Mouse (Mus musculus): ENCODE measurements around the gene Ifna1. TPM values are rescaled to one million over a fixed set of nuclear protein-coding genes. Genes with fewer than 3 reads are reported as not detected.
"Not testable (repeated sequence)": the region's sequence is repeated elsewhere in the genome, so short reads cannot be mapped to it uniquely, and the experiment has no call there.

The Ifna1 gene
- not detected in 2 replicates for polyA plus RNA-seq (2012; ENCODE audit: insufficient read depth, insufficient read length, missing spikeins)

DNA sequence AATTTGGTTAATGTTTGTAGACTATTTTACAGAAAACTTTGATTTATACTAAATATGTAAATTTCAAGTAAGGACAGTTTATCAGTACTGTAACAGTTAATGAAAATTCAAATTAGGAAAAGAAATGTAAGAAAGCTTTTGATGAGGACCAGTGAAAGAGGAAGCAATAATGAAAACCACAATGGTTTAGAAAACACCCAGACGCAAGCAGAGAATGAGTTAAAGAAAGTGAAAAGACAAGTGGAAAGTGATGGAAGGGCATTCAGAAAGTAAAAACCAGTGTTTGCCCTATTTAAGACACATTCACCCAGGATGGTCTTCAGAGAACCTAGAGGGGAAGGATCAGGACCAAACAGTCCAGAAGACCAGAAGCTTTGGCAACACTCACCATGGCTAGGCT lies at the start of gene Ifna1:
TSS of gene Ifna1 (plus strand) at position 390 of the 400 bp plus-strand sequence.
- H3K27ac ChIP-seq (replicated peaks; ENCODE audit: low read depth, low read length) = no peak within 1 kb of the TSS
- no peaks in the 10 kb centered on the region for H3K4me1 ChIP-seq (ENCODE audit: control insufficient read depth, insufficient read depth, insufficient read length, low read length)
- no peak within 1 kb of the TSS for H3K4me3 ChIP-seq (ENCODE audit: insufficient read depth, low read depth, low read length)

DNA sequence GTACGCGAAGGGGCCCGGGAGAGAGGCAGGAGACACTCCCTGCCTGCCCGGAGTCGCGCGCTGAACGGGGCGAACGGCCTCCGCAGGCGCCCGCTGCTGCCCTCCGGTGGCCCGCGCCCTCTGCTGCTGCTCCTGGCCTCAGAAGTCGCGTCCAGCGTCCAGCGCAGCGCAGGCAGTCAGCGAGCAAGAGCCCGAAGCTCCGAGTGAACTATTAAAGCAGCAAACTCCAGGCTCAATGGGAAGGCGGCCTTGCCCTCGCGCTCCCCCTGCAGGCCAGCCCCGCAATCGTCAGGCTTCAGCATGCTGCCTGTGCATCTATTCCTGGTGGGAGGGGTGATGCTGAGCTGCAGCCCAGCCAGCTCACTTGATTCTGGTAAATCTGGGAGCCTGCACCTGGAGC lies 46.9 kb upstream of the Ifna1 start, which contains the start of gene Gm13287:
TSS of gene Gm13287 (plus strand) at position 301 of the 400 bp plus-strand sequence.
- not testable (repeated sequence) for H3K4me3 ChIP-seq (ENCODE audit: insufficient read depth, low read depth, low read length); H3K4me1 ChIP-seq (ENCODE audit: control insufficient read depth, insufficient read depth, insufficient read length, low read length); H3K27ac ChIP-seq (replicated peaks; ENCODE audit: low read depth, low read length)

DNA sequence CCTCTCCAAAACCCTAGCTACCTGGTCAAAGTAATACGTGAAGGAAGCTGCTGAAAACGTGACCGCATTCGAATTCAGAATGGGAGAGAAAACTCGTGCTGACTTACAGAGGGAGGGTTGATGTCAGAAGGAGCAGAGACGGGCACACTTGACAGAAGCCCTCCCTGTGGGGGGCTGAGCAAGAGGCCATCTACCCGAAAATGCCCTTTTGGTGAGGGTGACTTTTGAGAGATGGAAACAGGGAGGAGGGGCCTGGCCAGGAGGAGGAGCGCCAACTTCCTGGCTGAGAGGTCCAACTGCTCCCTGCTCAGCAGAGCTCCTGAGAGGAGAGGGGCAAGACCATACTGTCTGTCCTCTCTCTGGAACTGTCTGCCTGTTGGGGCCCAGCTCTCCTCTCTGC lies 44.7 kb upstream of the Ifna1 start, which contains the start of gene Gm13288:
TSS of gene Gm13288 (plus strand) at position 301 of the 400 bp plus-strand sequence.
- not testable (repeated sequence) for H3K4me3 ChIP-seq (ENCODE audit: insufficient read depth, low read depth, low read length); H3K4me1 ChIP-seq (ENCODE audit: control insufficient read depth, insufficient read depth, insufficient read length, low read length)

DNA sequence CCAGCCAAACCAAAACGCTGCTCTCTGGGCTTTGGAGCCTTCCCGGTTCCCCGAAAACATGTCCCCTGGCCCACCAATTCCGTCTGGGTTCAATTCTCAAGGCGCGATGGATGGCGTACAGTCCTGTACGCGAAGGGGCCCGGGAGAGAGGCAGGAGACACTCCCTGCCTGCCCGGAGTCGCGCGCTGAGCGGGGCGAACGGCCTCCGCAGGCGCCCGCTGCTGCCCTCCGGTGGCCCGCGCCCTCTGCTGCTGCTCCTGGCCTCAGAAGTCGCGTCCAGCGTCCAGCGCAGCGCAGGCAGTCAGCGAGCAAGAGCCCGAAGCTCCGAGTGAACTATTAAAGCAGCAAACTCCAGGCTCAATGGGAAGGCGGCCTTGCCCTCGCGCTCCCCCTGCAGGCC lies 44.1 kb upstream of the Ifna1 start:
- H3K4me1 ChIP-seq (ENCODE audit: control insufficient read depth, insufficient read depth, insufficient read length, low read length); H3K27ac ChIP-seq (replicated peaks; ENCODE audit: low read depth, low read length); H3K4me3 ChIP-seq (ENCODE audit: insufficient read depth, low read depth, low read length): not testable (repeated sequence)

More for the DNA sequence above, 44.7 kb upstream of the Ifna1 start, which contains the start of gene Gm13288:
- H3K27ac ChIP-seq (replicated peaks; ENCODE audit: low read depth, low read length) = not testable (repeated sequence)

- no peak within 1 kb of the TSS for H3K27ac ChIP-seq (replicated peaks; ENCODE audit: low read depth, low read length)
- no peak within 1 kb of the TSS for H3K4me3 ChIP-seq (ENCODE audit: insufficient read depth, low read depth, low read length)
- H3K4me1 ChIP-seq (ENCODE audit: control insufficient read depth, insufficient read depth, insufficient read length, low read length) = no peaks in the 10 kb centered on the region
These were observed 34.0 kb upstream of the Ifna1 start, which contains the start of gene Ifna7 for GRCm38 (mm10) chr4:88815928-88816327. Gene Ifna7, plus strand, starts transcription at chr4:88816228.

- no peaks in the 10 kb centered on the region for H3K4me1 ChIP-seq (ENCODE audit: control insufficient read depth, insufficient read depth, insufficient read length, low read length)
- H3K4me3 ChIP-seq (ENCODE audit: insufficient read depth, low read depth, low read length) = no peak within 1 kb of the TSS
- H3K27ac ChIP-seq (replicated peaks; ENCODE audit: low read depth, low read length) = no peak within 1 kb of the TSS
These were observed 30.2 kb upstream of the Ifna1 start, which contains the start of gene Ifna11 for GRCm38 (mm10) chr4:88819659-88820058. Gene Ifna11, plus strand, starts transcription at chr4:88819959.

DNA sequence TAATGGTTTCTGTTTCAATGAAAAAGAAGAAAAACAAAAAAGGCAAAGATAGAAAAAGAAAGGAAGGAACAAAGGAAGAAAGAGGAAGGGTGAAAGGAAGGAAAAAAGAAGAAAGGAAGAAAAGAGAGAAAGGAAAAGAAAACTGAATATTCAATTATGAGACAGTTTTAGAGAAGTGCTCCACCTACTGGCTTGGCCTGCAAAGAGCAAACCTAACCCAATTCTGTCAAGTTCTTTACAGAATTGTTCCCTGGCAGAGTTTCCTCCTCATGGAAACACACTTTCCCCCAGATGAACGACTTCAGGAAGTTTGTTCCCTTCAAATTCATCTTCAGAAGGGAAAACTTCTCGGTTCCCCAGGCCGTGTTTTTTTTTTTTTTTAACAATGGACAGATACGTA lies 26.9 kb upstream of the Ifna1 start:
- Histone ChIP-seq H3K4me1 (ENCODE audit: control insufficient read depth, insufficient read depth, insufficient read length, low read length) (no peaks in the 10 kb centered on the region), H3K4me3 (ENCODE audit: insufficient read depth, low read depth, low read length) (no peak overlapping the region), H3K27ac (replicated peaks; ENCODE audit: low read depth, low read length) (no peak overlapping the region)

- H3K4me1 ChIP-seq (ENCODE audit: control insufficient read depth, insufficient read depth, insufficient read length, low read length); H3K4me3 ChIP-seq (ENCODE audit: insufficient read depth, low read depth, low read length); H3K27ac ChIP-seq (replicated peaks; ENCODE audit: low read depth, low read length): not testable (repeated sequence)
These were observed 22.8 kb upstream of the Ifna1 start, which contains the start of gene Ifna6 for GRCm38 (mm10) chr4:88827116-88827515. Gene Ifna6, plus strand, starts transcription at chr4:88827416.

DNA sequence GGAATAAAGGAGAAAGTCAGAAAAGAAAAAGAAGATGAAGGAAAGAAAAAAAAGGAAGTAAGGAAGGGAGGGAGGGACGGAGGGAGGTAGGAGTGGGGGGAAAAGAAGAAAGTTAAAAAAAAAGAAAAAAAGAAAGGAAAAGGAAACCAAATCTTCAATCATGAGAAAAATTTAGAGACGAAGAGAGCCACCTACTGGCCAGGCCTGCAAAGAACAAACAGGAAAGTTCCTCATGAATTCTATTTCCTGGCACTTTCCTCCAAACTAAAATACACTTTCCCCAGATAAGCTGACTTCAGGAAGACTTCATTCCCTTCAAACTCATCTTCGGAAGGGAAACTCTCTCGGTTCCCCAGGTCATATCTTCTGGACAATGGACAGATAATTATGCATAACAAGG lies 19.4 kb upstream of the Ifna1 start:
- no peaks in the 10 kb centered on the region for H3K4me1 ChIP-seq (ENCODE audit: control insufficient read depth, insufficient read depth, insufficient read length, low read length)

DNA sequence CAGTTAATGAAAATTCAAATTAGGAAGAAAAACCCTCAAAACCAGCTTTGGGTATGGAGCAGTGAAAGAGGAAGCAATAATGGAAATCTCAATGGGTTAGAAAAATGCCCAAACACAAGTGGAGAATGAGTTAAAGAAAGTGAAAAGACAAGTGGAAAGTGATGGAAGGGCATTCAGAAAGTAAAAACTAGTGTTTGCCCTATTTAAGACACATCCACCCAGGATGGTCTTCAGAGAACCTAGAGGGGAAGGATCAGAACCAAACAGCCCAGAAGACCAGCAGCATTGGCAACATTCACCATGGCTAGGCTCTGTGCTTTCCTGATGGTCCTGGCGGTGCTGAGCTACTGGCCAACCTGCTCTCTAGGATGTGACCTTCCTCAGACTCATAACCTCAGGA lies 14.7 kb upstream of the Ifna1 start, which contains the start of gene Ifna5:
TSS of gene Ifna5 (plus strand) at position 301 of the 400 bp plus-strand sequence.
- not testable (repeated sequence) for H3K27ac ChIP-seq (replicated peaks; ENCODE audit: low read depth, low read length); H3K4me3 ChIP-seq (ENCODE audit: insufficient read depth, low read depth, low read length); H3K4me1 ChIP-seq (ENCODE audit: control insufficient read depth, insufficient read depth, insufficient read length, low read length)

More for the DNA sequence above, 19.4 kb upstream of the Ifna1 start:
- Histone ChIP-seq H3K4me3 (ENCODE audit: insufficient read depth, low read depth, low read length) (no peak overlapping the region), H3K27ac (replicated peaks; ENCODE audit: low read depth, low read length) (no peak overlapping the region)

DNA sequence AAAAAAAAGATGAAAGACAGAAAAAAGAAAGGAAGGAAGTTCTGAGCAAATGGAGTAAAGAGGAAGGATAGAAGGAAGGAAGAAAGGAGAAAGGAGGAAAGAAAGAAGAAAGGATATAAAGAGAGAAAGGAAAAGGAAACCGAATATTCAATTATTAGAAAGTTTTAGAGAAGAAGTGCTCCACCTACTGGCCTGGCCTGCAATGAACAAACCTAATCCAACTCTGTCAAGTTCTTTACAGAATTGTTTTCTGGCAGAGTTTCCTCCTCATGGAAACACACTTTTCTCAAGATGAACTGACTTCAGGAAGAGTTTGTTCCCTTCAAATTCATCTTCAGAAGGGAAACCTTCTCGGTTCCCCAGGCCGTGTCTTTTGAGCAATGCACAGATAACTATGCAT lies 11.1 kb upstream of the Ifna1 start:
- H3K4me1 ChIP-seq (ENCODE audit: control insufficient read depth, insufficient read depth, insufficient read length, low read length) = no peaks in the 10 kb centered on the region
- no peak overlapping the region for H3K4me3 ChIP-seq (ENCODE audit: insufficient read depth, low read depth, low read length)
- no peak overlapping the region for H3K27ac ChIP-seq (replicated peaks; ENCODE audit: low read depth, low read length)

GRCm38 (mm10) chr4:88840058-88840457 lies 9.8 kb upstream of the Ifna1 start:
- H3K27ac ChIP-seq (replicated peaks; ENCODE audit: low read depth, low read length) = no peak overlapping the region
- H3K4me3 ChIP-seq (ENCODE audit: insufficient read depth, low read depth, low read length) = no peak overlapping the region
- no peaks in the 10 kb centered on the region for H3K4me1 ChIP-seq (ENCODE audit: control insufficient read depth, insufficient read depth, insufficient read length, low read length)

DNA sequence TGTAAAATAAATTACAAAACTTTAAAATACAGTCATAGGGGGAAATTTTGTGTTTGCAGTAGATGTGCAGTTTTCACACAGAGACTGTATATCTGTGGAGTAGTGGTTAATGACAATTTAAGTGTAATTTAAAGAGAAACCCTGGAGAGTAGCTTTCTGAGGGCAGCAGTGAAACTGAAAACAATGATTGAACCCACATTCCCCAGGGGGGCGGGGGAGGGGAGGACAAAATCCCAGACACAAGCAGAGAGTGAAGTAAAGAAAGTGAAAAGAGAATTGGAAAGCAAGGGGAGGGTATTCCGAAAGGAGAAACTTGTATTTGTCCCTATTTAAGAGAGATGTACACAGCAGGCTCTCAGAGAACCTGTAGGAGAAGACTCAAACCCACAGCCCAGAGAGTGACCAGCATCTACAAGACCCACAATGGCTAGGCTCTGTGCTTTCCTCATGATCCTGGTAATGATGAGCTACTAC lies 8.4 kb upstream of the Ifna1 start, which contains the start of gene Ifna4:
TSS of gene Ifna4 (plus strand) at position 424 of the 474 bp plus-strand sequence.
- H3K4me3 ChIP-seq (ENCODE audit: insufficient read depth, low read depth, low read length) = no peak within 1 kb of the TSS
- no peak within 1 kb of the TSS for H3K27ac ChIP-seq (replicated peaks; ENCODE audit: low read depth, low read length)
- H3K4me1 ChIP-seq (ENCODE audit: control insufficient read depth, insufficient read depth, insufficient read length, low read length) = no peaks in the 10 kb centered on the region

DNA sequence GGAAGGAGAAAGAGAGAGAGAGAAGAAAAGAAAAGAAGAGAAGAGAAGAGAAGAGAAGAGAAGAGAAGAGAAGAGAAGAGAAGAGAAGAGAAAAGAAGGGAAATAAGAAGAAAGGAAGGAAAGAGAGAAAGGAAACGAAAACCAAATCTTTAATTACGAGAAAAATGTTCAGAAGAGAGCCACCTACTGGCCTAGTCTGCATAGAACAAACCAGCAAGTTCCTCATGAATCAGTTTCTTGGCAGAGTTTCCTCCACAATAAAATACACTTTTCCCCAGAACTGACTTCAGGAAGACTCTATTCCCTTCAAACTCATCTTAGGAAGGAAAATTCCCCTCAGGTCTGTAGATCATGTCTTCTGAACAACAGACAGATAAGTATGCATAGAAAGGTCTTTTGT lies 4.6 kb upstream of the Ifna1 start:
- Histone ChIP-seq H3K4me3 (ENCODE audit: insufficient read depth, low read depth, low read length) (no peak overlapping the region), H3K4me1 (ENCODE audit: control insufficient read depth, insufficient read depth, insufficient read length, low read length) (no peaks in the 10 kb centered on the region)

DNA sequence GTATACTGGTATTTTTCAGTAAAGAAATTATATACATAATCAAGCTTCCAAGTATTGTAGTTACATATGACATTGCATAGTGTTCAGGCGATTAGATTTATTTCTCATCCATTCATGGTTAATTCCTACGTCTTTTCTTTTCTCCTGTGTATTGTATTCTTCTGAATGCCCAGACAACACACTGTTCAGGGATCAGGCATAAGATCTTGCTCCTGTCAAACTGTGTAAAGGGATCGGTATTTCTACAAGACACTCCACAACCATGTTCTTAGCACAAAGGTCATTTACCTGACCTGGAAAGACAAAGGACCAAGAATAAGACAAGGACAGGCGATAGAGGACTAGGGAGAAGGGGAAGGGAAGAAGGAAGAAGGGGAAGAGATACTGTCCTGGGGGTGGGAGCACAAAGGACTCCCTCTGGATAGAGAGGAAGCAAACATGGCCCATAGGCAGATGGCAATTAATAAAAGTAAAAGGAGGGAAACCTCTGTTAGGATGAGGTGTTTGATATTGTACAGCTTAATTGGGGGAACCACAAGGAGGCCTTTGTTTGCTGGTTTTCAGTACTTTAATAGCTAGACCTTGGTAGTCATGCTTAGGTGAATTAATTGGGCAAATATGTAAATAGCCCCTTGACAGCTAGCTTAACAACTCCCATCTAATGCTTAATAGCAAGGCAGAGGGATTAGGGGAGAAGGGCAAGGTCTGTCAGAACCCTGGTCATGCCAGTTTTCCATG lies 1.3 kb downstream of the Ifna1 start:
- no peak overlapping the region for H3K4me3 ChIP-seq (ENCODE audit: insufficient read depth, low read depth, low read length)
- no peak overlapping the region for H3K27ac ChIP-seq (replicated peaks; ENCODE audit: low read depth, low read length)
- no peaks in the 10 kb centered on the region for H3K4me1 ChIP-seq (ENCODE audit: control insufficient read depth, insufficient read depth, insufficient read length, low read length)

More for the DNA sequence above, 4.6 kb upstream of the Ifna1 start:
- H3K27ac ChIP-seq (replicated peaks; ENCODE audit: low read depth, low read length) = no peak overlapping the region

GRCm38 (mm10) chr4:88859214-88859613 lies 9.3 kb downstream of the Ifna1 start:
- Histone ChIP-seq H3K4me3 (ENCODE audit: insufficient read depth, low read depth, low read length) (no peak overlapping the region), H3K4me1 (ENCODE audit: control insufficient read depth, insufficient read depth, insufficient read length, low read length) (no peaks in the 10 kb centered on the region), H3K27ac (replicated peaks; ENCODE audit: low read depth, low read length) (no peak overlapping the region)

Measured in brown adipose tissue, adult 24 weeks (tissue).